Mouse (Mus musculus) megakaryocyte, adult 5-6 weeks (primary cell): ENCODE measurements around the gene Cldn3. TPM values are rescaled to one million over a fixed set of nuclear protein-coding genes. Genes with fewer than 3 reads are reported as not detected.
A peak's percentile ranks its signal among the peaks of the same experiment; 100 is the strongest.

ENCODE experiments used
- ATAC-seq: 2 replicates; pipeline ENCODE4 v1.8.0; 2016; ENCODE audit warnings: mild to moderate bottlenecking, inconsistent platforms; ENCODE audit not compliant: poor library complexity, severe bottlenecking
- total RNA-seq, 2 experiments: library from RNA; stranded (forward) in 1 of 2; stranded (reverse) in 1 of 2; fragments of 153-499, 151-499 nt in 1 of 2; fragments of 221-1000, 200-1000 nt in 1 of 2; gene quantifications; 2 replicates each; pipeline versions ENCODE4 v1.2.3 to v1.2.4; 2015 to 2017

Cldn3 gene
- total RNA-seq, 2 experiments from 2014 or later: not detected

DNA sequence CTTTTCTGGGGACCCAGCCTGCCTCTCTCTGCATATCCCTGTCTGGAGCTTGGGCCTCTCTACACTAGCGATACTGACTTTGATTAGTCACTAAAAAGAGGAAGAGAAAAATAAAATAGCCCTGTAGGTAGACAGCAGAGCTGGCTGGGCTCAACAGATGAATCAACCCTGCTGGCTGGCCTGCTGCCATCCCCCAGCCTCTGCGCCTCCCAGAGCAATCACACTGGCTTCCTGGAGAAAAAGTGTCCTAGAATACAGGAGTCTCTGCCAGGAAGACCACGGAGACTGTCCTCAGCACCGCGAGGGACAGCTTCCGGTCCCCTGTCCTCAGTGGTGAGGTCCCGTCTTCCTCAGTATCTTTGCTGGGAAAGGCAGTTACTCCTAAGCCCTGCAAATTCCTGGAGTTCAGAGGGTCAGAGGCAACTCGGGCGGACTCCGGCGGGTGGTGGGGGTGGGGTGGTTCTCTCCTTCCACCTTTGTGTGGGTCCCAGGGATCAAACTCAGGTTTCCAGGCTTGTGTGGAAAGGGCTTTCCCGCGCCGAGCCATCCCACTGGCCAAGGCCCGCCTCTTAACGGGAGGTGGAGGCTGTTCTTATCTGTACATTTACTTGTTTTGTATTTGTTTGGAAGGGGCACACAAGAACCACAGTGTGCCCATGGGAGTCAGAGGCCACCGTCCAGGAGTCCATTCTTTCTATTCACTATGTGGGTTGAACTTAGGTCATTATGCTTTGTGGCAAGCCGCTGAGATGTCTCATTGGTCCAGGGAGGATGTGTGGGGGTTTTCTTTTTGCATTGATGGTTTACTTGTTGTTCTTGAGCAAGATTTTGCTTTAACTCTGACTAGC is 43.2 kb downstream of the Cldn3 start:
- peak; percentile 38; the same call in 1 of the 2 replicates for ATAC-seq

DNA sequence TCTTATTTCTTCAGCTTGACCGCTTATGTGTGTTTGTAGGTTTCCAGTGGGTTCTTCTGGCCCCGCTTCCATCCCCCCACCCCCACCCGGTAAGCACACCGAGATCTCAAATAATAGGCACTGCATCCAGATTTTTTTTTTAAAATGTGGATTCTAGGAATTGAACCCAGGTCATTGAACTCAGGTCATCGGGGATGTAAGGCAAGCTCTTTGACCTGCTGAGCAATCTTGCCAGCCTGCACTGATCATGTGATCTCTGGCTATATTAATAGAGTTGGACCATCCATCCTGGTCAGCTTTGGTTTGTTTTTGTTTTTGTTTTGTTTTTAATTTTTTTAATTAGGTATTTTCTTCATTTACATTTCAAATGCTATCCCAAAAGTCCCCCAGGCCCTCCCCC is 46.6 kb downstream of the Cldn3 start:
- ATAC-seq: no peak

DNA sequence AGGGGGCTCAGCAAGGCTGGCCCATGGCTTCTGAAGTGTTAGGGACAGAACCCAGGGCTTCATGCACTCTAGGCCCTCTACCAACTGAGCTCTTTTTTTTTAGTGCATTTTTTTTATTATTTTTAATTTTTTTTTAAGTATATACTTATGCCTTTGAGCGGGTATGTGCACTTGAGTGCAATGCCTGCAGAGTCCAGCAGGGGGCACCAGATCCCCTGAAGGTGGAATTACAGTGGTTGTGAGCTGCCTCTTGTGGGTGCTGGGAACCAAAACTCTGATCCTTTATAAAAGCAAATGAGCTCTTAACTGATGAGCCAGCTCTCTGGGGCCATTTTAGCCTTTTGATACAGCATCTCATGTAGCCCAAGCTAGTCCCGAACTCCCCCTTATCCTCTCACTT is 48.6 kb downstream of the Cldn3 start:
- no peak for ATAC-seq

DNA sequence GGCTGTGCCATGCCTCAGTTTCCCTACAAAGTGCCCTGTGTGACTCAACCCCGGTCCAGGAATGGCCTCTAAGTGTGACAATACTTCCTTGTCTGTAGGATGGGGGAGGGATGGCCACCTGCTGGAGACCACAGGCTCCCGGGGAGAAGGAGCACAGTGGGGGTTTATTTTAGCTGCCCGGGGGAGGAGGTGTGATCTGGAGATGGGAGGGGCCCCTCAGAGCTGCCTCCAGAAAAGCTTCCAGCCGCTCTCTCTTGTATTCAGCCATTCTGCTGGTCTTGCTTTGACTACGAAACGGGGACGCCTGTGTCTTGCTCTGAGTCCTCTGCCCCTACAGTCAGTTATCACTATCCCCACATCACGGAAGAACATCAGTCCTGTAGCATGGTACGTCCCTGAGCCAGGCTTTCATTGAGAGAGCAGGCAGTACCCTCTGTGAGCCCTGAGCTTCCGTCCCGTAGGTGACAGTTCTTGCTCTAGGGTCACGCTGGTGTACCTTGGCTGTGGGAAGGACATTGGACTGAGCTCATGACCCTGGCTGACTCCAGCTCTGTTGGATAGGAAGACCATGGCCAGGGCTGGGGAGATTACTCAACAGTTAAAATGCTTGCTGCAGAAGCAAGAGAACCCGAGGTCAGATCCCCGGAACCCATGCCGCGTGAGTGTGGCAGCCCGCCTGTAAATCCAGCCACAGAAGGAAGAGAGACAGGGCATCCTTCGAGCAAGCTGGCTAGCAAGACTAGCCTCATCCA is 49.8 kb downstream of the Cldn3 start:
- no peak for ATAC-seq

Other genes with a start within 250 kb of the Cldn3 start
- not detected in 2 replicates for gene Eln, start 238.9 kb upstream of the Cldn3 start, total RNA-seq (2015)
- gene Eln, start 238.9 kb upstream of the Cldn3 start, total RNA-seq (2017): not detected in 2 replicates
- gene Tmem270, start 79.5 kb upstream of the Cldn3 start, total RNA-seq (2015): not detected in 2 replicates
- gene Tmem270, start 79.5 kb upstream of the Cldn3 start, total RNA-seq (2017): not detected in 2 replicates
- 7.8 and 8.2 TPM in 2 replicates for gene Cldn13, start 70.7 kb upstream of the Cldn3 start, total RNA-seq (2015)
- gene Cldn13, start 70.7 kb upstream of the Cldn3 start, total RNA-seq (2017): 2.9 and 7.7 TPM in 2 replicates
- 0.46 and 3.0 TPM in 2 replicates for gene Mettl27, start 53.8 kb upstream of the Cldn3 start, total RNA-seq (2015)
- gene Mettl27, start 53.8 kb upstream of the Cldn3 start, total RNA-seq (2017): 0.89 and 1.3 TPM in 2 replicates
- not detected in 2 replicates for gene Cldn4, start 39.3 kb upstream of the Cldn3 start, total RNA-seq (2015)
- gene Cldn4, start 39.3 kb upstream of the Cldn3 start, total RNA-seq (2017): not detected in 2 replicates
- 52.5 and 55.0 TPM in 2 replicates for gene Abhd11, start 22.9 kb downstream of the Cldn3 start, total RNA-seq (2015)
- gene Abhd11, start 22.9 kb downstream of the Cldn3 start, total RNA-seq (2017): 22.9 and 32.7 TPM in 2 replicates
- 0.09 TPM in 1 of 2 replicates, not detected in the other for gene Stx1a, start 37.3 kb downstream of the Cldn3 start, total RNA-seq (2015)
- gene Stx1a, start 37.3 kb downstream of the Cldn3 start, total RNA-seq (2017): not detected in 2 replicates
- gene Dnajc30, start 78.0 kb downstream of the Cldn3 start, total RNA-seq (2015): 15.5 and 16.3 TPM in 2 replicates
- 3.5 and 10.0 TPM in 2 replicates for gene Dnajc30, start 78.0 kb downstream of the Cldn3 start, total RNA-seq (2017)
- 29.4 and 34.2 TPM in 2 replicates for gene Bud23, start 78.7 kb downstream of the Cldn3 start, total RNA-seq (2015)
- 24.2 and 27.6 TPM in 2 replicates for gene Bud23, start 78.7 kb downstream of the Cldn3 start, total RNA-seq (2017)
- gene Vps37d, start 92.1 kb downstream of the Cldn3 start, total RNA-seq (2015): not detected in 2 replicates
- not detected in 2 replicates for gene Vps37d, start 92.1 kb downstream of the Cldn3 start, total RNA-seq (2017)
- 0.05 and 0.31 TPM in 2 replicates for gene Mlxipl, start 103.7 kb downstream of the Cldn3 start, total RNA-seq (2015)
- 0.45 and 0.62 TPM in 2 replicates for gene Mlxipl, start 103.7 kb downstream of the Cldn3 start, total RNA-seq (2017)
- 5.5 and 5.7 TPM in 2 replicates for gene Tbl2, start 163.4 kb downstream of the Cldn3 start, total RNA-seq (2015)
- 12.6 and 15.0 TPM in 2 replicates for gene Tbl2, start 163.4 kb downstream of the Cldn3 start, total RNA-seq (2017)
- gene Bcl7b, start 182.1 kb downstream of the Cldn3 start, total RNA-seq (2015): 23.5 and 46.6 TPM in 2 replicates
- 27.4 and 38.8 TPM in 2 replicates for gene Bcl7b, start 182.1 kb downstream of the Cldn3 start, total RNA-seq (2017)
- gene Baz1b, start 201.1 kb downstream of the Cldn3 start, total RNA-seq (2015): 66.1 and 71.1 TPM in 2 replicates
- gene Baz1b, start 201.1 kb downstream of the Cldn3 start, total RNA-seq (2017): 129 and 134 TPM in 2 replicates